Mouse (Mus musculus): ENCODE results near the gene Nr2f2.

Gene Nr2f2

GRCm38 (mm10) chr7:70350781-70351551 lies 15.6 kb downstream of the Nr2f2 start:
- peak; percentile 77 for DNase-seq (ENCODE audit: low spot score)

GRCm38 (mm10) chr7:70349981-70350670 lies 16.4 kb downstream of the Nr2f2 start:
- DNase-seq (ENCODE audit: low spot score), result no peak

GRCm38 (mm10) chr7:70348977-70349615 lies 17.4 kb downstream of the Nr2f2 start:
- no peak for DNase-seq (ENCODE audit: low spot score)

GRCm38 (mm10) chr7:70348064-70348976 lies 18.2 kb downstream of the Nr2f2 start:
- peak; percentile 73 for DNase-seq (ENCODE audit: low spot score)

GRCm38 (mm10) chr7:70347618-70347958 lies 18.9 kb downstream of the Nr2f2 start:
- DNase-seq (ENCODE audit: low spot score), result no peak

GRCm38 (mm10) chr7:70346951-70347617 lies 19.5 kb downstream of the Nr2f2 start:
- no peak for DNase-seq (ENCODE audit: low spot score)

GRCm38 (mm10) chr7:70346010-70346536 lies 20.5 kb downstream of the Nr2f2 start:
- DNase-seq (ENCODE audit: low spot score), result peak; percentile 90

- DNase-seq (ENCODE audit: low spot score), result no peak
Measured at GRCm38 (mm10) chr7:70343426-70343825, 23.1 kb downstream of the Nr2f2 start.

GRCm38 (mm10) chr7:70342771-70343170 lies 23.8 kb downstream of the Nr2f2 start:
- no peak for DNase-seq (ENCODE audit: low spot score)

- DNase-seq (ENCODE audit: low spot score), result peak; percentile 3
Measured at GRCm38 (mm10) chr7:70342076-70342475, 24.5 kb downstream of the Nr2f2 start.

GRCm38 (mm10) chr7:70339998-70340630 lies 26.4 kb downstream of the Nr2f2 start:
- DNase-seq (ENCODE audit: low spot score), result peak; percentile 3

- no peak for DNase-seq (ENCODE audit: low spot score)
Measured at GRCm38 (mm10) chr7:70338265-70338640, 28.3 kb downstream of the Nr2f2 start.

- DNase-seq (ENCODE audit: low spot score), result peak; percentile 59
Measured at GRCm38 (mm10) chr7:70337581-70338264, 28.8 kb downstream of the Nr2f2 start.

- peak; percentile 52 for DNase-seq (ENCODE audit: low spot score)
Measured at GRCm38 (mm10) chr7:70336571-70337240, 29.8 kb downstream of the Nr2f2 start.

GRCm38 (mm10) chr7:70336126-70336525 lies 30.4 kb downstream of the Nr2f2 start:
- DNase-seq (ENCODE audit: low spot score), result no peak

GRCm38 (mm10) chr7:70335411-70335810 lies 31.1 kb downstream of the Nr2f2 start:
- DNase-seq (ENCODE audit: low spot score), result no peak

- peak; percentile 90 for DNase-seq (ENCODE audit: low spot score)
Measured at GRCm38 (mm10) chr7:70334836-70335235, 31.7 kb downstream of the Nr2f2 start.

- DNase-seq (ENCODE audit: low spot score), result peak; percentile 35
Measured at GRCm38 (mm10) chr7:70333851-70334250, 32.7 kb downstream of the Nr2f2 start.

GRCm38 (mm10) chr7:70332926-70333664 lies 33.4 kb downstream of the Nr2f2 start:
- DNase-seq (ENCODE audit: low spot score), result peak; percentile 19

Measured in retina, embryonic 14.5 days (tissue).